Mouse (Mus musculus) embryonic fibroblast, embryonic 13.5 days (primary cell): ENCODE data around the gene Rps6. TPM values are rescaled to one million over a fixed set of nuclear protein-coding genes. Genes with fewer than 3 reads are reported as not detected.
"Not testable (repeated sequence)": the region's sequence is repeated elsewhere in the genome, so short reads cannot be mapped to it uniquely, and the experiment has no call there.

Source experiments
- H3K27ac ChIP-seq: 2 replicates; pipeline ENCODE4 v1.5.1; 2012; ENCODE audit warnings: low read length, control low read depth, inconsistent platforms; ENCODE audit not compliant: insufficient read depth
- H3K4me1 ChIP-seq: 2 replicates; pipeline ENCODE4 v1.6.1; 2011; ENCODE audit warnings: low read length; ENCODE audit not compliant: control insufficient read depth, insufficient read depth
- H3K4me3 ChIP-seq: 2 replicates; pipeline ENCODE4 v1.5.1; 2011; ENCODE audit warnings: mild to moderate bottlenecking, control low read depth, low read length; ENCODE audit not compliant: insufficient read depth
- CTCF ChIP-seq: IDR thresholded peaks from 2 replicates; pipeline ENCODE4 v1.5.1; 2011; ENCODE audit warnings: mild to moderate bottlenecking, control low read depth, low read length, moderate library complexity, borderline replicate concordance; ENCODE audit not compliant: insufficient read depth
- POLR2A ChIP-seq: IDR thresholded peaks from 2 replicates; pipeline ENCODE4 v1.6.1; 2011; ENCODE audit warnings: low read depth, mild to moderate bottlenecking, control low read depth, low read length, moderate library complexity
- polyA plus RNA-seq: library from polyadenylated mRNA; stranded (reverse); fragments of >200 nt; gene quantifications from 2 replicates; pipeline ENCODE4 v1.2.4, GENCODE M21; 2011; ENCODE audit warnings: low read depth; ENCODE audit not compliant: missing spikeins, insufficient read length

The Rps6 gene
- polyA plus RNA-seq, 1 experiment: 1,845 TPM

- TF ChIP-seq CTCF (no peak), POLR2A (no peak; the same call in 1 of the 2 replicates)
- Histone ChIP-seq H3K4me1 (no peaks in the 10 kb centered on the region), H3K4me3 (no peak overlapping the region), H3K27ac (no peak overlapping the region)
Observed at GRCm38 (mm10) chr4:86852813-86853590, 4.2 kb downstream of the Rps6 start.

- H3K4me1 ChIP-seq: no peaks in the 10 kb centered on the region
- TF ChIP-seq POLR2A (no peak), CTCF (no peak)
- no peak overlapping the region for H3K4me3 ChIP-seq
- H3K27ac ChIP-seq: no peak overlapping the region
Observed at GRCm38 (mm10) chr4:86852018-86852417, 5.2 kb downstream of the Rps6 start.

DNA sequence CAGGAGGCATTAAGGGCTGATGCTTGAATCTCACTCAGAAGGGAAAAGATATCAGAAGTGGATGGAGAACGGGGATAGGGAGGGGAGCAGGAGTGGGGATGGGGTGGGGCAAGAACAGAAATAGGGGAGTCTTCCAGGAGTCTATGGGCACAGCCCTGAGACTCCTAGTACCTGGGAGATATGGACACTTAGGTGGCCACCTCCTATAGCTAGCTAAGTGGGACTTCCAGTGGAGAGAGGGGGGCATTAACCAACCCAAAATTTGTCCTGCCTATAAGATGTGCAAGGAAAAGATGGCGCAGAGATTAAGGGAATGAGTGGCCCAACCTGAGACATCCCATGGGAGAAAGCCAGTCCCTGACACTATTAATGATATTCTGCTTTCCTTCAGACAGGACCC lies 5.9 kb downstream of the Rps6 start:
- Histone ChIP-seq H3K27ac (no peak overlapping the region), H3K4me1 (no peaks in the 10 kb centered on the region), H3K4me3 (no peak overlapping the region)
- TF ChIP-seq CTCF (no peak), POLR2A (no peak)

- no peaks in the 10 kb centered on the region for H3K4me1 ChIP-seq
Observed at GRCm38 (mm10) chr4:86847246-86847645, 10.0 kb downstream of the Rps6 start.

GRCm38 (mm10) chr4:86845384-86845783 lies 11.8 kb downstream of the Rps6 start:
- no peaks in the 10 kb centered on the region for H3K4me1 ChIP-seq
- TF ChIP-seq POLR2A: no peak
- no peak for TF ChIP-seq CTCF
- no peak overlapping the region for H3K27ac ChIP-seq
- H3K4me3 ChIP-seq: no peak overlapping the region

More at GRCm38 (mm10) chr4:86847246-86847645, 10.0 kb downstream of the Rps6 start:
- H3K27ac ChIP-seq: no peak overlapping the region
- no peak for TF ChIP-seq CTCF
- no peak for TF ChIP-seq POLR2A
- H3K4me3 ChIP-seq: no peak overlapping the region

GRCm38 (mm10) chr4:86841141-86841540 lies 16.1 kb downstream of the Rps6 start:
- not testable (repeated sequence) for H3K4me1 ChIP-seq, H3K27ac ChIP-seq, H3K4me3 ChIP-seq

DNA sequence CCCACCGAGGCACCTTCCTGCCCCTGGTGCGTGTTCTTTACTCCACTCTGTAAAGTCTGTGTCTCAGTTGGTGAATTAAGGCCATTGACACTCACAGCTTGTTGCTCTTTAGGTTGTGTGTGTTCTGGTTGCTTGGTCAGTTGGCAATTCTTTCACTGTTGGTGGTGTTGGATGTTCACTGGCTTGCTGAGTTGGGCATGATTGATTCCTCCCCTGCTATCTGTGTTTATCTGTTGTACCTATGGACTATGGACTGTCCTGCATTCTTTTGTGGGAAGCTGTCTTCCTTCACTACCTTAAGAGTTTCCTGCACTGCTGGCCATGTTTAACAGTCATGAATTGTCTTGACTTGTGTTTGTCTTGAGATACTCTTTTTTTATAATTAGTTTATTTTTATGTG lies 25.3 kb downstream of the Rps6 start:
- TF ChIP-seq POLR2A: no peak
- no peak for TF ChIP-seq CTCF
- H3K27ac ChIP-seq: no peak overlapping the region
- no peak overlapping the region for H3K4me3 ChIP-seq
- H3K4me1 ChIP-seq: no peaks in the 10 kb centered on the region

DNA sequence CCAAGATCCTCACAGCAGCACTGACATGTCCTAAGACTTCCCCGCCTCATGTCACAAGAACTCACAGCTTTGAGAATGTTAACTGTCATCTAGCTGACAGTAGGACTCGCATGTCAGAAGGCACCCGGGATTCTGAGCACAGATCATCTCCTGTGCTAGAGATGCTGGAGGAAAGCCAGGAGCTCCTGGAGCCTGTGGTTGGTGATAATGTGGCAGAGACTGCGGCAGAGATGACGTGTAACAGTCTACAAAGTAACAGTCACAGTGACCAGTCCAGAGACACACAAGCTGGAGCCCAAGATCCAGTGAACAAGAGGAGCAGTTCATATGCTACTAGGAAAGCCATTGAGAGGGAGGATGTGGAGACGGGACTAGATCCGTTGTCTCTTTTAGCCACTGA lies 32.1 kb downstream of the Rps6 start:
- TF ChIP-seq POLR2A: no peak
- H3K27ac ChIP-seq: no peak overlapping the region
- H3K4me1 ChIP-seq: peaks cover 3% of the 10 kb centered on the region; the same call in 1 of the 2 replicates
- H3K4me3 ChIP-seq: no peak overlapping the region

DNA sequence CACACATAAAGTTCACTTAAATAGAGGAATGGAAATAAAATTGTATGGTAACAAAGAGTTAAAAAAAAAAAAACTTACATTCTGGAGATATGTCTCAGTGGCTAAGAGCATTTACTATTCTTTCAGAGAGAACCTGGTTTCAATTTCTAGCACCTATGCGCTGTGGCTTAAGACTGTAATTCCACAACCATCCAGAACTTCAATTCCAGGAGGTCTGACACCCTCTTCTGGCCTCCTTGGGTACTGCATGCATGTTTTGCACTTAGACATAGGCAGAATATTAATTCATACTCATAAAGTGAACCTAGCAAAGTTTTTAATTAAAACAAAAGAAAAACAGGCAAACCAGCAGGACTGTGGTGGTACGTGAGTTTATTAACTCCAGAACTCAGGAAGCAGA lies 34.0 kb downstream of the Rps6 start:
- Histone ChIP-seq H3K27ac (no peak overlapping the region), H3K4me1 (peaks cover 3% of the 10 kb centered on the region; the same call in 1 of the 2 replicates), H3K4me3 (no peak overlapping the region)
- TF ChIP-seq CTCF (no peak), POLR2A (no peak)

DNA sequence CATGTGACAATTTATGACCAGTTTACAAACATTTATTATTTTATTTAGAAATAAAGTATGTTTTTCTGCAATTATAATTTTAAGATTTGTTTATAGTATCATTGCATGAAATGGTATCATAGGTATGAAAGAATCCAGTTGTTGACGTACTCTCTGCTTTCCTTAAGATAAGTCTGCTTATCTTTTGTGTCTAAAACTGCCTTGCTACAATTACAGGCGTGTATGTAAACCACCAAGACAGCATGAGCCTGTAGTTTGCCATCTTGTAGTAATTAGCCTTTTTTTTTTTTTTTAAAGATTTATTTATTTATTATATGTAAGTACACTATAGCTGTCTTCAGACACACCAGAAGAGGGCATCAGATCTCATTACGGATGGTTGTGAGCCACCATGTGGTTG lies 42.4 kb downstream of the Rps6 start:
- TF ChIP-seq CTCF (no peak), POLR2A (no peak)
- H3K27ac ChIP-seq: no peak overlapping the region
- H3K4me1 ChIP-seq: no peaks in the 10 kb centered on the region
- H3K4me3 ChIP-seq: no peak overlapping the region
